ENCODE assay signal across 14 mouse cellular contexts in genomic region chr14:25366009-25366408, GRCm38 (mm10).
DNase-seq lines count a peak whose midpoint lies in the region; ATAC-seq and TF ChIP-seq lines count a peak whose summit lies in the region.
"Had no signal": no experiment of that assay in that cellular context is flagged by ENCODE, and none has a peak within 500 bp of the region (broad histone marks: within the 10 kb centered on the region; RNA-seq: fewer than 3 reads in every experiment).

No protein-coding gene starts in this region.

- peak overlapping the region; percentile 12; the same call in 1 of the 2 replicates for H3K27ac ChIP-seq in forebrain, embryonic 16.5 days (ENCODE audit: low read length)
- H3K27ac ChIP-seq in forebrain, embryonic 10.5 days: no peak overlapping the region
- H3K27ac ChIP-seq in lung, embryonic 14.5 days (ENCODE audit: low read depth): no peak overlapping the region
- peak overlapping the region; percentile 15; the same call in 1 of the 2 replicates for H3K27ac ChIP-seq in limb, embryonic 13.5 days
- H3K27ac ChIP-seq: hindbrain, postnatal 0 days; kidney, postnatal 0 days; stomach, embryonic 15.5 days had no signal

- H3K9ac ChIP-seq in forebrain, embryonic 16.5 days (replicated peaks; ENCODE audit: low read depth, low read length): no peak overlapping the region
- no peak overlapping the region for H3K9ac ChIP-seq in lung, embryonic 14.5 days
- H3K9ac ChIP-seq in limb, embryonic 13.5 days: no peak overlapping the region
- H3K9ac ChIP-seq: stomach, embryonic 15.5 days had no signal

- H3K4me3 ChIP-seq in forebrain, embryonic 16.5 days (replicated peaks; ENCODE audit: low read length): no peak overlapping the region
- no peak overlapping the region for H3K4me3 ChIP-seq in forebrain, embryonic 10.5 days
- no peak overlapping the region for H3K4me3 ChIP-seq in lung, embryonic 14.5 days (ENCODE audit: low read depth, low read length)
- no peak overlapping the region for H3K4me3 ChIP-seq in limb, embryonic 13.5 days
- H3K4me3 ChIP-seq: erythroblast, embryonic 14.5 days; stomach, embryonic 15.5 days had no signal

- no peak for TF ChIP-seq CTCF in lung, embryonic 14.5 days (IDR thresholded peaks at IDR 0.05; ENCODE audit: low read depth)
- no peak for TF ChIP-seq CTCF in brain, embryonic 14.5 days (IDR thresholded peaks at IDR 0.05; ENCODE audit: borderline replicate concordance, extremely low read depth, insufficient read depth, insufficient read length)

- no peak for ATAC-seq in forebrain, embryonic 16.5 days
- ATAC-seq in lung, embryonic 14.5 days (ENCODE audit: insufficient read depth): no peak
- no peak for ATAC-seq in limb, embryonic 13.5 days (ENCODE audit: low FRiP score, low read depth)
- ATAC-seq in erythroid progenitor cell, adult 5-6 weeks (replicated peaks; ENCODE audit: low FRiP score, poor library complexity, severe bottlenecking): no peak
- ATAC-seq: hindbrain, postnatal 0 days had no signal

- WGBS in forebrain, embryonic 16.5 days: 80% methylated on average over 5 of the region's 5 CpGs
- WGBS in forebrain, embryonic 10.5 days: 87% methylated on average over 5 of the region's 5 CpGs
- 66% methylated on average over 5 of the region's 5 CpGs for WGBS in lung, embryonic 14.5 days
- 77% methylated on average over 5 of the region's 5 CpGs for WGBS in limb, embryonic 13.5 days

- H3K9me3 ChIP-seq in forebrain, embryonic 16.5 days (ENCODE audit: control insufficient read depth, low read length): no peaks in the 10 kb centered on the region
- peaks cover 8% of the 10 kb centered on the region; the same call in 1 of the 2 replicates for H3K9me3 ChIP-seq in forebrain, embryonic 10.5 days
- no peaks in the 10 kb centered on the region for H3K9me3 ChIP-seq in lung, embryonic 14.5 days (ENCODE audit: low read depth, low read length)
- no peaks in the 10 kb centered on the region for H3K9me3 ChIP-seq in limb, embryonic 13.5 days
- H3K9me3 ChIP-seq: stomach, embryonic 15.5 days had no signal

- DNase-seq in forebrain, embryonic 10.5 days (ENCODE audit: extremely low spot score, low spot score): no peak
- peak; percentile 70 for DNase-seq in lung, embryonic 14.5 days
- DNase-seq in lung, postnatal 25 days (ENCODE audit: low spot score): no peak
- DNase-seq in brain, embryonic 14.5 days (ENCODE audit: low read depth): peak; percentile 60
- DNase-seq: gastrocnemius, postnatal 10 days; thymus, postnatal 4 days had no signal

- H3K4me2 ChIP-seq in forebrain, embryonic 16.5 days (ENCODE audit: low read length): no peak overlapping the region
- H3K4me2 ChIP-seq in lung, embryonic 14.5 days: no peak overlapping the region
- H3K4me2 ChIP-seq in limb, embryonic 13.5 days (replicated peaks): no peak overlapping the region
- H3K4me2 ChIP-seq: liver, embryonic 11.5 days; stomach, embryonic 15.5 days had no signal

- TF ChIP-seq POLR2A in brain, embryonic 14.5 days (IDR thresholded peaks at IDR 0.05; ENCODE audit: borderline replicate concordance, extremely low read depth, insufficient read depth, insufficient read length, poor library complexity, severe bottlenecking): no peak

- H3K36me3 ChIP-seq in forebrain, embryonic 16.5 days (ENCODE audit: control insufficient read depth, insufficient read depth): no peaks in the 10 kb centered on the region
- H3K36me3 ChIP-seq in forebrain, embryonic 10.5 days (replicated peaks): peaks cover 8% of the 10 kb centered on the region
- no peaks in the 10 kb centered on the region for H3K36me3 ChIP-seq in lung, embryonic 14.5 days (ENCODE audit: insufficient read depth)
- no peaks in the 10 kb centered on the region for H3K36me3 ChIP-seq in limb, embryonic 13.5 days
- H3K36me3 ChIP-seq: stomach, embryonic 15.5 days had no signal

- H3K27me3 ChIP-seq in forebrain, embryonic 16.5 days (replicated peaks; ENCODE audit: control insufficient read depth, insufficient read depth, low read length): no peaks in the 10 kb centered on the region
- no peaks in the 10 kb centered on the region for H3K27me3 ChIP-seq in forebrain, embryonic 10.5 days (ENCODE audit: poor library complexity, severe bottlenecking)
- H3K27me3 ChIP-seq in lung, embryonic 14.5 days (ENCODE audit: insufficient read depth, low read length): no peaks in the 10 kb centered on the region
- H3K27me3 ChIP-seq in limb, embryonic 13.5 days: no peaks in the 10 kb centered on the region
- H3K27me3 ChIP-seq: stomach, embryonic 15.5 days had no signal

- peaks cover 16% of the 10 kb centered on the region for H3K4me1 ChIP-seq in forebrain, embryonic 16.5 days (replicated peaks; ENCODE audit: control insufficient read depth, insufficient read depth, low read length)
- H3K4me1 ChIP-seq in forebrain, embryonic 10.5 days: peaks cover 20% of the 10 kb centered on the region
- 0 out of 2 replicates have a peak, but pooled peaks cover 3% of the 10 kb centered on the region for H3K4me1 ChIP-seq in lung, embryonic 14.5 days (ENCODE audit: insufficient read depth)
- peaks cover 32% of the 10 kb centered on the region for H3K4me1 ChIP-seq in limb, embryonic 13.5 days

Comparison
In these comparisons a context has a peak if more than half of its experiments do, and no peak if none do; other contexts are left out.
1. H3K27ac ChIP-seq: peak in forebrain, embryonic 16.5 days (single experiment) and limb, embryonic 13.5 days (single experiment); none in forebrain, embryonic 10.5 days (single experiment) and lung, embryonic 14.5 days (single experiment).
2. DNase-seq: peak in lung, embryonic 14.5 days (single experiment) and brain, embryonic 14.5 days (single experiment); none in forebrain, embryonic 10.5 days (single experiment) and lung, postnatal 25 days (single experiment).